Mouse (Mus musculus): ENCODE data around the gene Egflam.

- TF ChIP-seq POLR2A (IDR thresholded peaks at IDR 0.05; ENCODE audit: borderline replicate concordance, extremely low read depth, insufficient read depth, insufficient read length, poor library complexity, severe bottlenecking) (no peak), CTCF (IDR thresholded peaks at IDR 0.05; ENCODE audit: borderline replicate concordance, extremely low read depth, insufficient read depth, insufficient read length) (no peak)
These were observed 194.4 kb downstream of the Egflam start for GRCm38 (mm10) chr15:7203606-7204330.

Measured in brain, embryonic 14.5 days (tissue).